Mouse (Mus musculus): ENCODE measurements around the gene Sgpp2.

DNA sequence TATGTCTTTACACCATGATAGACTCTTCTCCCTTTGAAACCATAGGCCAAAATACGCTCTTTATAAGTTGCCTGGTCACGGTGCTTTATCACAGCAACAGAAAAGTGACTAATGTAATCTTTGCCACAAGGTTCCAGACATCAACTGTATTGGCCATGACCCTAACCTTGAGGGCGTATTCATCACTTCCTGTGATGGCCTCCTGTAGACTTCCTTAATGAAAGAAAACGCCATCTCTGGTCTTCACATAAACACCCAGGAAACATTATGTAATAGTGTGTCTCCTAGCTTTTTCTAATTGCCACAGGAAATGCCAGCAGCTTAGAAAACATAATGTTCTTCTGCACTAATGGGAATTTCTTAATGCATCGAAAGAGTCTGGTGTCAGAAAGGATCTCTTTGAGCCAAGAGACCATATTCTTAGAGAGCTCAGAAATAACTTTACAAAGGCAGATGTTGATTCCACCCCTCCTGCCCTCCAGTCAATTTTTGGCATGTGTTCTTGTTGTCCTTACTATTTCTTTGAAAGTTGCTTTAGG lies 20.5 kb downstream of the Sgpp2 start:
- TF ChIP-seq CTCF (IDR thresholded peaks at IDR 0.05; ENCODE audit: low read depth) (no peak), EP300 (optimal IDR thresholded peaks at IDR 0.05) (no peak)

All from stomach, postnatal 0 days (tissue).